Mouse (Mus musculus) layer of hippocampus, adult 18-20 months (tissue): ENCODE measurements at regions not wholly inside any gene's neighbourhood (a gene's known extent, or its start where the extent isn't known, plus 50 kb on each side); places are given as distances from the start of the nearest gene placed in this dataset.
"Not testable (repeated sequence)": the region's sequence is repeated elsewhere in the genome, so short reads cannot be mapped to it uniquely, and the experiment has no call there.

ENCODE experiments used
- DNase-seq, 2 experiments: peaks; one replicate each; pipeline ENCODE4 v3.0.0; 2022; ENCODE audit warnings: low spot score in 2 of 2

DNA sequence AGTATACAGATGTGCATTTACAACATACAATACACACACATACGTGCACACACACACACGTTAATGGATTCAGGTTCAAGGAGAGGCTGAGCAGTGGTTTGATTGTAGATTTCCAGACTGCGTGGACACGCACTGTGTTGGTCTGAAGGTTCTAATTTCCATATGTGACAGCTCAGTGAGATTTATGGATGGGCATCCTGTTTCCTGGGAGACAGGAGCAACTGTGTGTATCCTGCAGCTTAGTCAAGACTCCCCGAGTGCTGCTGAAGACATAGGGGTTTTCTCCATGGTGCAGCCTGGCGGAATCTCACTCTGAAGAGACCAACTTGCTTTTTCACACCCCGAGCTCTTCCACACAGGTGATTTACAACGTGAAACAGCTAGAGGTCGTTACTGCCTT lies 119.3 kb upstream of the Foxk1 start:
- DNase-seq: no peak

DNA sequence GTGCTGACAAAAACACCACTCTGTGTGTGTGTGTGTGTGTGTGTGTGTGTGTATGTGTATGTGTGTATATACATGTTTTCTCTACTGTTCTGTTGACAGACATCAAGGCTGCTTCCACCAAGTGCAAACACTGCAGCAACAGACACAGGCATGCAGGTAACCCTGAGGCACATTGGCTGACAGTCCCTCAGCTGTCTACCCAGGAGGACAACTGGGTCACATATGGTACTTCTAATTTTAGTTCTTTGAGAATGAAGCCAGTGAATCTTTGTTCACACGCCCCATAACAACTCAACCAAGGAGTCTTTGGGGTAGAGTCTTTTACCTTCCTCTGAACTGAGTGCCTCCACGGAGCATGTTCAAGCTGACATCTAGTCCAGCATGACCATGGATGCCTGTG lies 113.3 kb upstream of the Foxk1 start:
- no peak for DNase-seq

GRCm38 (mm10) chr5:142291451-142291850 lies 109.8 kb upstream of the Foxk1 start:
- DNase-seq: peak; percentile 44 to 79

DNA sequence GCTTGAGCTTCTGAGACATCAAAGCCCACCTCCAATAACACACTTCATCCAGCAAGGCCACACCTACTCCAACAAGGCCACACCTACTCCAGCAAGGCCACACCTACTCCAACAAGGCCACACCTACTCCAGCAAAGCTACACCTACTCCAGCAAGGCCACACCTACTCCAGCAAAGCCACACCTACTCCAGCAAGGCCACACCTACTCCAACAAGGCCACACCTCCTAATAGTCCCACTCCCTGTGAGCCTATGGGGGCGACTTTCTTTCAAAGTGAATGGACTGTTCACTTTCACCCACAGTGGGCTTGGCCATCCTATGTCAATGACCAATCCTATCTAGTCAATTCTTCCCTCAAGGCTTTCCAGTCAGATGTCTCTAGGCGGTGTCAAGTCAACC lies 104.9 kb upstream of the Foxk1 start:
- not testable (repeated sequence) for DNase-seq

DNA sequence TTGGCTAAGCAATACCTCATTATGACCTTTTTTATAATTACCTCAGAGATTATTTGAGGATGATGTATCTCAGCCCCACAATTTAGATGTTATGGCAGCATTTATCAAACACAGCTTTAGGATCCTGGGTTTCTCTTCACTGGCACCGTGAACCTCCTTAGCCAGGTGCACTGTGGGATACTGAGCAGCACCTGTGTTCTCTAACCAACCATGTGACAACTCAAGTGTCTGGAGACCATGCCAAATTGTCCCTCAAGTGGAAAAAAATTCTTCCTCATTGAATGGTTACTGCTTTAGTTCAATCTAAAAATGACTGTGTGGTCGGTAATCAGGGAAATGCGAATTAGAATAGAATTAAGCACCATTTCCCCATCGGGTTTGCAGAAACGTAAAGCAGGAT lies 101.7 kb upstream of the Foxk1 start:
- DNase-seq: no peak

DNA sequence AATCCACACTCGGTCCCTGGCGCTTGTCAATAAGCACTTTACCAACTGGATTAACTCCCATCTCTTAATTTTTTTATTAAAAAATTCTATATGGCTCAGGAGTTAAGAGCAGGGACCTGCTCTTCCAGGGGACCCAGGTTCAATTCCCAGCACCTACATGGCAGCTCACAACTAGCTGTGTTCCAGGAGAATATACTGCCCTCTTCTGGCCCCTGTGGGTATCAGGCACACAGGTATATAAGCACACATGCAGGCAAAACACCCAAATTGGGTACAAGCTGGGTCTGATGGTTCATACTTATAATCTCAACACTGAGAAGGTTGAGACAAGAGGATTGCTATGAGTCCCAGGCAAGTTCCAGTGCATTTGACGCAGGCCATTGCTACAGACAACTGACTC lies 92.8 kb upstream of the Foxk1 start:
- DNase-seq: no peak

GRCm38 (mm10) chr5:142313944-142314343 lies 87.4 kb upstream of the Foxk1 start:
- DNase-seq: peak; percentile 41 to 42

DNA sequence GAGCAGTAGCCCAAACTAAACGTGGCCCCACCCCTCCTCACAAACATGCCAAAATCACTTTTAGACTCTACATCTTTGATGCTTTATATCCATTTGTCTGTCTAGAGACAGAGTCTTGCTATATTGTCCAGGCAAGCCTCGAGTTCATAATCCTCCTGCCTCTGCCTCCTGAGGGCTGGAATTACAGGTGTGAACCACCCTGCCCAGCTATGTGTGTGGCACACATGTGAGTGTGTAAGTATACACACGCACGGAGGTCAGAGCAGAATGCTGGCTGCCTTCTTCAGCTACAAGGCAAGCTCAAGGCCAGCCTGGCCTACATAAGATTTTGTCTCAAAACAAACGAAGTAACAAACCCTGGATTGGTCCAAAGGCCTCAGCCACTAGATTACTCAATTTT lies 86.8 kb upstream of the Foxk1 start:
- DNase-seq: no peak

GRCm38 (mm10) chr5:142319268-142319667 lies 82.0 kb upstream of the Foxk1 start:
- DNase-seq: peak; percentile 25 to 81

GRCm38 (mm10) chr5:142321316-142321715 lies 80.0 kb upstream of the Foxk1 start:
- DNase-seq: no peak

- no peak for DNase-seq
Measured at GRCm38 (mm10) chr5:142324928-142325327, 76.4 kb upstream of the Foxk1 start.

GRCm38 (mm10) chr5:142325560-142325959 lies 75.7 kb upstream of the Foxk1 start:
- DNase-seq: no peak

DNA sequence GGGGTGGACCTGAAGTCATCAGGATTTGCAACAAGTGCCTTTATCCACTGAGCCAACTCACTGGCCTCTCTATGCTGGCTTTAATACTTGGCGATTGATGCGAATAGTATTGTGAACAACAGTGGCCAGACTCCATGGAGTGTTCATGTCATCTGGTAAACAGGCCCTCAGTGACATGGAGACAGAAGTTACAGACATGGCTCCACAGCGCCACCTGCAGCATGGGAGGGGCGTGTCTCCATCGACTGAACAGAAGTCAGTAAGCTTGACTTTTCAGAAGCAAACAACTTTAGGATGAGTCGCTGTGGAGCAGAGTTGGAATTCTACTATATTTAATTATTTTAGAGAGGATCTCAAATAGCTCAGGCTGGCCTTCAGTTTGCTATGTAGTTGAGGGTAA lies 74.0 kb upstream of the Foxk1 start:
- no peak for DNase-seq

GRCm38 (mm10) chr5:142329724-142330520 lies 71.4 kb upstream of the Foxk1 start:
- DNase-seq: no peak

GRCm38 (mm10) chr5:142332744-142333143 lies 68.6 kb upstream of the Foxk1 start:
- no peak for DNase-seq

DNA sequence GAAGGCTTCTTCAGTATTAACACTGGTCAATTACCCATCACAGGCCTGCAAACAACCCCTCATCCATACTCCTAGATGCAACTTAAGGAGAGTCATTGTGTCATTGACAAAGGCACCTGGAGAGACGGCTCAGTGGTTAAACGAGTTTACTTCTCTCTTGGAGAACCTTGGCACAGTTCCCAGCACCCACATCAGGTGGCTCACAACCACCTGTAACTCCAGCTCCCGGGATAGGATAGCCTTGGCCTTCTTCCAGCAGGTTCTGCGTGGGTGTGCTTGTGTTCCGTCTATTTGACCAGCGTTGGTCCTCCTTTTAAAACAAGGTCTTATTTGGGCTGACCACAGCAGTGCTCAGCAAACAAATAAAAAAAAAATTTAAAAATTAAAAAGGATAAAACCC lies 63.9 kb upstream of the Foxk1 start:
- no peak for DNase-seq

GRCm38 (mm10) chr5:142338051-142338450 lies 63.2 kb upstream of the Foxk1 start:
- no peak for DNase-seq

DNA sequence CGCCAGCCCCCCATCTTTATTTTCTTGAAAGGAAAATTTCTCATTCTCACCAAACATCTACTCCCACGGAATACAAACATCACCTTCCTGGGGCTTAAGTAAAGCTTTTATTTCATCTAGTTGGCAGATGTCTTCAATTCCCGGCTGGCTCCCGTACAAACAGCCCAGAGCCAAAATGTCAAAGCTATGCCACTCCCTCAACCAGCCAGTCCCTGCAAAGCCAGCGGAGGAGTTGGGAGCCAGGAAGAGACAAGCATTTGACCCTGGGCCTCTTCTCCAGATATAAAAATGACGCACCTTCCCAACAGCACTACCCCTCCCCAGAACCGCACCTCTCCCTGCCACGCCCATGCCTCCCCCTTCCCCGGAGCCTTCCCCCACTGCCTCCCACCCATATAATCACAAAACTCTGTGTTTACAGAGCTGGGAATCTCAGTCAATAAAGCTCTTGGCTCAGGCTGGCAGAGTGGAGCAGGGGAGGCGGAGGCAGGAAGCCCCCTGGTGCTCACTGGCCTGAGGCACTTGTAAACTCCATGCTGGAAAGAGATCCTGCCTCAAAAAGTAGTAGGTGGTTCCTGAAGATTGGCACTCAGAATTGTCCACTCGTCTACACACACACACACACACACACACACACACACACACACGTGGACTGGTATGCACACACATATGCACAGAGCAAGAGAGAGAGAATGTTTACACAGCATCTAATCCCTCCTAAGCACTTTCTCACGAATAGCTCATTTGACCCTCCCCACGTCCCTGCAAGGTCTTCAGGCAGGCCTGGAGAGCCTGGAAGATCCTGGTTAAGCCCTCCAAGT lies 60.9 kb upstream of the Foxk1 start:
- DNase-seq: peak in 1 of 2 experiments; percentile 44

- DNase-seq: peak in 1 of 2 experiments; percentile 74
Measured at GRCm38 (mm10) chr5:142341026-142341432, 60.3 kb upstream of the Foxk1 start.

DNA sequence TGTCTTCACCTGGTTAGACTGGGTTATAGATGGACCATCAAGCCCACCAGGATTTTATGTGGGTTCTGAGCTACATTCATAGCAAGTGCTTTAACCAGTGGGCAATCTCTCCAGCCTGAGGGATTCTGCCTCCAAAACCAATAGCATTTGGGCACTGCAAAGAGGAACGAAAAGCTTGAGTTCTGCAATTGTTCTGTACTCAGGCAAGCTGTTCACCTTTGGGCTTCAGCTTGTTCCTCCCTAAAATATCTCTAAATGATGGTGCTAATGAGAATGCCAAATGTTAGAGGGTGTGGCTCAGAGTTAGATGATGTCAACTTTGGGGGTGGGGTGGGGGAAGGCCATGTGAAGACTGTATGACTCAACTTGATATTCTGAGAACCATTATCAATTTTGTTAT lies 54.8 kb upstream of the Foxk1 start:
- peak in 1 of 2 experiments; percentile 69 for DNase-seq

- no peak for DNase-seq
Measured at GRCm38 (mm10) chr5:142350574-142350973, 50.7 kb upstream of the Foxk1 start.
